Mouse (Mus musculus): ENCODE measurements around the gene Mat2b. TPM values are rescaled to one million over a fixed set of nuclear protein-coding genes. Genes with fewer than 3 reads are reported as not detected.

The Mat2b gene
- polyA plus RNA-seq, 1 experiment from 2014 or later: 99.4 TPM

GRCm38 (mm10) chr11:40682456-40682855 lies 12.5 kb downstream of the Mat2b start:
- H3K4me3 ChIP-seq (ENCODE audit: low read length): no peak overlapping the region
- 88% methylated on average over 3 of the region's 3 CpGs for WGBS
- no peak overlapping the region for H3K27ac ChIP-seq (ENCODE audit: low read length)
- H3K4me2 ChIP-seq (ENCODE audit: low read depth, low read length): no peak overlapping the region
- ATAC-seq (ENCODE audit: low read depth): no peak
- H3K36me3 ChIP-seq (ENCODE audit: control insufficient read depth, insufficient read depth, low read length): peaks cover 56% of the 10 kb centered on the region
- no peaks in the 10 kb centered on the region for H3K4me1 ChIP-seq (replicated peaks; ENCODE audit: control insufficient read depth, insufficient read depth, low read length)
- H3K9me3 ChIP-seq (ENCODE audit: control insufficient read depth, low read length): peaks cover 2% of the 10 kb centered on the region; the same call in 1 of the 2 replicates
- H3K9ac ChIP-seq (ENCODE audit: low read length): no peak overlapping the region
- no peaks in the 10 kb centered on the region for H3K27me3 ChIP-seq (ENCODE audit: control insufficient read depth, insufficient read depth, low read depth, low read length)

GRCm38 (mm10) chr11:40677169-40677568 lies 17.8 kb downstream of the Mat2b start:
- no peak for ATAC-seq (ENCODE audit: low read depth)
- Histone ChIP-seq H3K9ac (ENCODE audit: low read length) (no peak overlapping the region), H3K4me1 (replicated peaks; ENCODE audit: control insufficient read depth, insufficient read depth, low read length) (no peaks in the 10 kb centered on the region), H3K36me3 (ENCODE audit: control insufficient read depth, insufficient read depth, low read length) (peaks cover 38% of the 10 kb centered on the region), H3K27me3 (ENCODE audit: control insufficient read depth, insufficient read depth, low read depth, low read length) (no peaks in the 10 kb centered on the region), H3K27ac (ENCODE audit: low read length) (no peak overlapping the region), H3K9me3 (ENCODE audit: control insufficient read depth, low read length) (peaks cover 3% of the 10 kb centered on the region; the same call in 1 of the 2 replicates), H3K4me2 (ENCODE audit: low read depth, low read length) (no peak overlapping the region), H3K4me3 (ENCODE audit: low read length) (no peak overlapping the region)
- 97% methylated on average over 1 of the region's 1 CpGs for WGBS

GRCm38 (mm10) chr11:40675014-40675730 lies 19.8 kb downstream of the Mat2b start:
- peaks cover 3% of the 10 kb centered on the region; the same call in 1 of the 2 replicates for H3K9me3 ChIP-seq (ENCODE audit: control insufficient read depth, low read length)
- no peak overlapping the region for H3K4me3 ChIP-seq (ENCODE audit: low read length)
- 81% methylated on average over 4 of the region's 4 CpGs for WGBS
- peaks cover 31% of the 10 kb centered on the region for H3K36me3 ChIP-seq (ENCODE audit: control insufficient read depth, insufficient read depth, low read length)
- H3K27me3 ChIP-seq (ENCODE audit: control insufficient read depth, insufficient read depth, low read depth, low read length): no peaks in the 10 kb centered on the region
- H3K4me1 ChIP-seq (replicated peaks; ENCODE audit: control insufficient read depth, insufficient read depth, low read length): no peaks in the 10 kb centered on the region
- no peak overlapping the region for H3K4me2 ChIP-seq (ENCODE audit: low read depth, low read length)
- no peak overlapping the region for H3K27ac ChIP-seq (ENCODE audit: low read length)
- no peak for ATAC-seq (ENCODE audit: low read depth)
- H3K9ac ChIP-seq (ENCODE audit: low read length): no peak overlapping the region

- no peak overlapping the region for H3K4me2 ChIP-seq (ENCODE audit: low read depth, low read length)
- WGBS: 73% methylated on average over 8 of the region's 8 CpGs
- no peak overlapping the region for H3K4me3 ChIP-seq (ENCODE audit: low read length)
- no peak overlapping the region for H3K9ac ChIP-seq (ENCODE audit: low read length)
- no peak overlapping the region for H3K27ac ChIP-seq (ENCODE audit: low read length)
- H3K4me1 ChIP-seq (replicated peaks; ENCODE audit: control insufficient read depth, insufficient read depth, low read length): no peaks in the 10 kb centered on the region
- H3K27me3 ChIP-seq (ENCODE audit: control insufficient read depth, insufficient read depth, low read depth, low read length): no peaks in the 10 kb centered on the region
- no peaks in the 10 kb centered on the region for H3K9me3 ChIP-seq (ENCODE audit: control insufficient read depth, low read length)
- no peaks in the 10 kb centered on the region for H3K36me3 ChIP-seq (ENCODE audit: control insufficient read depth, insufficient read depth, low read length)
- no peak for ATAC-seq (ENCODE audit: low read depth)
These were observed 45.1 kb downstream of the Mat2b start for GRCm38 (mm10) chr11:40649726-40650445.

- no peaks in the 10 kb centered on the region for H3K9me3 ChIP-seq (ENCODE audit: control insufficient read depth, low read length)
- H3K4me3 ChIP-seq (ENCODE audit: low read length): no peak overlapping the region
- ATAC-seq (ENCODE audit: low read depth): no peak
- no peaks in the 10 kb centered on the region for H3K27me3 ChIP-seq (ENCODE audit: control insufficient read depth, insufficient read depth, low read depth, low read length)
- H3K4me2 ChIP-seq (ENCODE audit: low read depth, low read length): no peak overlapping the region
- no peak overlapping the region for H3K27ac ChIP-seq (ENCODE audit: low read length)
- no peaks in the 10 kb centered on the region for H3K4me1 ChIP-seq (replicated peaks; ENCODE audit: control insufficient read depth, insufficient read depth, low read length)
- no peaks in the 10 kb centered on the region for H3K36me3 ChIP-seq (ENCODE audit: control insufficient read depth, insufficient read depth, low read length)
- no peak overlapping the region for H3K9ac ChIP-seq (ENCODE audit: low read length)
- WGBS: 53% methylated on average over 2 of the region's 2 CpGs
These were observed 47.8 kb downstream of the Mat2b start for GRCm38 (mm10) chr11:40647246-40647645.

Other genes with a start within 250 kb of the Mat2b start
- gene Hmmr, start 38.2 kb upstream of the Mat2b start, polyA plus RNA-seq (2015; fragmentation: Nextera tagmentation; extraction: Ambion mirVana): 53.2 and 55.1 TPM in 2 replicates
- gene Nudcd2, start 38.5 kb upstream of the Mat2b start, polyA plus RNA-seq (2015; fragmentation: Nextera tagmentation; extraction: Ambion mirVana): 129 and 137 TPM in 2 replicates
- gene Ccng1, start 60.1 kb upstream of the Mat2b start, polyA plus RNA-seq (2015; fragmentation: Nextera tagmentation; extraction: Ambion mirVana): 42.3 and 42.4 TPM in 2 replicates

Data from lung, embryonic 16.5 days (tissue).